Mouse (Mus musculus): Measurements from ENCODE around the gene Mrps23.
"Not testable (repeated sequence)": the region's sequence is repeated elsewhere in the genome, so short reads cannot be mapped to it uniquely, and the experiment has no call there.

Gene Mrps23

GRCm38 (mm10) chr11:88173386-88174025, 30.7 kb upstream of the Mrps23 start:
- DNase-seq (ENCODE audit: extremely low spot score, low read depth, low spot score): no peak

DNA sequence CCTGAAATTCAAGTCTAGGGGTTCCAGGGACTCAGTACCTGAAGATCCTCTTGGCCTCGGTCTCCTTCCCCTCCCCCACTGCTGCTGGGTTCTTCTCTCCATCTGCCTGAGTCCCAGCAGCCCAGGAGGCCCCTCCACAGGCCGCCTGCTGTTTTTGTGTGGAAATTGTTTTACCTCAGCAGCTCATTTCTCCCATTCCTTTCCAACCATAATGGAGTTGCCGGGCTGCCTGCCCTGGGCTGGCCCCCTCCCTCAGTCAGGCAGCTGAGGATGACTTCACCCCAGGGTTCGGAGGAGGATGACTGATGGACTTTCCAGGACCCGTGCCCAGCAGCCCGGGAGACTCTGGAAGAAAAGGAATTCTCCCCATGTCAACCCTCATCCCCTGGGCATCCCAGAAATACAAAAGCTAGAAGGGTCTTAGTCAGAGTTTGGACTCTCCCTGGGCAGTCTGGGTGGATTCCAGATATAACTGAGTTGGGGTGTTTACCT, 23.7 kb upstream of the Mrps23 start:
- no peak for DNase-seq (ENCODE audit: extremely low spot score, low read depth, low spot score)

- DNase-seq (ENCODE audit: extremely low spot score, low read depth, low spot score): no peak
Observed at GRCm38 (mm10) chr11:88180959-88181619, 23.1 kb upstream of the Mrps23 start.

DNA sequence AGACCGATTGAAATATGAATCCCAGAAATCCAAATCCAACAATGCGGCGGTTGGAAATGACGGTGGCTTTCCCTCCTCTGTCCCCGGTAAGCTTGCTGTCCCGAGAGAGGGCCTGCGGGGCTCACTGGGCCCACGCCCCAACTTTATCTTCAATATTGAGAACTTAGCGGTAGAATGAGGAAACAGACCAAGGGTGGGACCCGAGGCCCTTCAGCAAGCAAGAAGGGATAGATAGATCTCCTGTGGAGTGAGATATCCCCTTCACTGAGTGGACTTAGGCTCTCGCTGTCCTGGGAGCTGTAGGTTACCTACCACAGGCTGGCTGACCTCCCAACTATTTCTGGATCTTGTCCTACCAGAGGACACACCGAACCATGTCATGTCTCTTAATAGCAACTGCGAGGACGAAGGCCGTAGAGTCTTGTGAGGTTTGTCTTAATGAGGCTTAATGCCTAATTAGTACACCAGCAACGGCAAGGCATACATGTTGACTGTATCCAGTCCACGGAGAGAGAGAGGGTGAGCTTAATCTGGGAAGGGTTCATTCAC, 19.5 kb upstream of the Mrps23 start:
- DNase-seq (ENCODE audit: extremely low spot score, low read depth, low spot score): no peak

GRCm38 (mm10) chr11:88186078-88186946, 17.9 kb upstream of the Mrps23 start:
- DNase-seq (ENCODE audit: extremely low spot score, low read depth, low spot score): no peak

DNA sequence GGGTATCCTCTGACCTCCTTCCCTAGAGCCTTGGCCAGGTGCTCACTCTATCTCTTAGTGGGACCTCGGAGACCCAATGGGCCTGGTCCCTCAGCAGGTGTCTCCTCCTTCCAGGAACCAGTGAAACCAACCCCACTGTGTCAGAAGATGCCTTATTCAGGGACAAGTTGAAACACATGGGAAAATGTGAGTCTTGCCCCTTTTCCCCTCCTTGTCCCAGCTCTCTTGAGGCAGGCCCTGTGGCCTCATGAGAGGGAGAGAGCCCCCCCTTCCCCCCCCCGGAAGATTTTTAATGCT, 17.3 kb upstream of the Mrps23 start:
- DNase-seq (ENCODE audit: extremely low spot score, low read depth, low spot score): no peak

GRCm38 (mm10) chr11:88187417-88188133, 16.6 kb upstream of the Mrps23 start:
- DNase-seq (ENCODE audit: extremely low spot score, low read depth, low spot score): no peak

DNA sequence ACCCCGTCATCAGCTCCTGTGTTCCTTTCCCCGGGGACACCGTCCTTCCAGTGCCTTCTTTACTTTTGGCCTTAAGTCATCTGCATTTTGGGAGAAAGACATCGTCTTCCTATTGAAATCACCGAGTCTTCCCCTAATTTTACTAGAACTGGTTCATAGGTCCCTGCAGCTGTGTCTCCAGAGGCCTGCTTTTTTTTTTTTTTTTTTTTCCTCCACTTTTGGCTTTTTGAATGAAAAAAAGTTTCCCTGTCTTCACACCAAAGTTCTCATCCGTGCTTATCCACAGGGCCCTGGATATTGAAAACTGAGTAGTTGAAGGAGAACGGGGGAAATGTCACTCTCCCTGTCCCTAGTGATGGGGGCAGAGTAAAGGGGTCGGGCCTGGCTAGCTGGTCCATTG, 16.0 kb upstream of the Mrps23 start:
- DNase-seq (ENCODE audit: extremely low spot score, low read depth, low spot score): no peak

DNA sequence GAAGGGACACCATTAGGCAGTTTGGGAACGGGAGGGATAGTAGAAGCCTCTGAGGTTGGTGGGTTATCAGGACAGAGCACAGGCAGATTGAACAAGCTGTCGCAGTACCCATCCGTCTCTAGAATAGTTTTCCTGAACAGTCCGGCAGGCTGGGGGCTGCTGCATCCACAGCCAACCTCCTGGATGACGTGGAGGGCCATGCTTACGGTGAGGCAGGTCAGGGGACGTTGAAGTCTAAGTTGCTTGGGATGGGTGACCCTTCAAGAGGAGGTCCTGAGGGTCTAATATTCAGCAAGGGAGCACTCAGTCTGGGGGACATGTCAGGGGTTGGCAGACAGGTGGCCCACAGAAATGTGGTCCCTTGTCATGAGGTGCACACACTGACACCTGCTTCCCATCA, 15.6 kb upstream of the Mrps23 start:
- DNase-seq (ENCODE audit: extremely low spot score, low read depth, low spot score): no peak

GRCm38 (mm10) chr11:88192595-88192994, 11.6 kb upstream of the Mrps23 start:
- DNase-seq (ENCODE audit: extremely low spot score, low read depth, low spot score): no peak

DNA sequence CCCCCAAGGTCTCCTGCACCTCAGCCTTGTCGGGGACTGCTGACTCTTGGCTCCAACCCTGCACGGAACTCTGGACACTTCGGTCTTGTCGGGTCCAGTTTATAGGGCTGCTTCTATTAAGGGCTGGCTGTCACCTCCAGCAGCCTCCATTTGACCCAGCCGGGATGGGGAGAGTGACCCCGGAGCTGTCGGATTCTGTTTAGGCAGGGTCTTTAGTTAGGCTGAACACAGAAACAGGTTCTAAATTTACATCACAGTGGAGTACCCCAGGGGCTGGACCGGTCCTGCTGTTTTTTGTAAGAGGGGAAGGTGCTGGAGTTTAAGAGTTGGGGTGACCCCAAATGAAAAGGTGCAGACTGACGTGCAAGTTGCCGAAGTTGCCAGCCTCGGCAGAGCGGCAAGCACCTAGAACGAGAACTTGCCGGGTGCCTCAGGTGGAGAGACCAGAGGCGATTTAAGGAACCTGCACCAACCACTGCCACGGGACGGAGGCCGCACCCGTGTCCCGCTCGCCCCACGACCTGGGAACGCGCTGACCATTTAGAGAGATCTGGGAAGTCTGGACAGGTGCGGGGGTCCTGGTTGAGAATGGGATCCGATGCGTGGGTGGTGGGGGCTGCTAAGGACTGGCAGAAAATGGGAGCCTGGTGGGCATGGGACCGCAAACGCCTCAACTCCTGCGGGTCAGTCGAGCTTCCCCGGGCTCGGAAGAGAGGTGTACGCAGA, 10.9 kb upstream of the Mrps23 start:
- DNase-seq (ENCODE audit: extremely low spot score, low read depth, low spot score): no peak

GRCm38 (mm10) chr11:88193824-88194696, 10.1 kb upstream of the Mrps23 start:
- DNase-seq (ENCODE audit: extremely low spot score, low read depth, low spot score): no peak

DNA sequence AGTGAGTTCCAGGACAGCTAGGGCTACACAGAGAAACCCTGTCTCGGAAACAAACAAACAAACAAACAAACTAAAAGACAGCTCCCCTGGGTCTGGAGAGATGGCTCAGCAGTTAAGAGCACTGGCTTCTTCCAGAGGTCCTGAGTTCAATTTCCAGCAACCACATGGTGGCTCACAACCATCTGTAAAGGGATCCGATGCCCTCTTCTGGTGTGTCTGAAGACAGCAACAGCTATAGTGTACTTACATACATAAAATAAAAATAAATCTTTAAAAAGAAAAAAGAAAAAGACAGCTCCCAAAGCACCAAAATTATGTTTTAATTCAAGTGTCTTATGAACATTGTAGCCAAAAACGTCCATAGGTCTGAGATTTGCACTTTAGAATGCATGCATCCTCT, 8.5 kb upstream of the Mrps23 start:
- not testable (repeated sequence) for DNase-seq (ENCODE audit: extremely low spot score, low read depth, low spot score)

DNA sequence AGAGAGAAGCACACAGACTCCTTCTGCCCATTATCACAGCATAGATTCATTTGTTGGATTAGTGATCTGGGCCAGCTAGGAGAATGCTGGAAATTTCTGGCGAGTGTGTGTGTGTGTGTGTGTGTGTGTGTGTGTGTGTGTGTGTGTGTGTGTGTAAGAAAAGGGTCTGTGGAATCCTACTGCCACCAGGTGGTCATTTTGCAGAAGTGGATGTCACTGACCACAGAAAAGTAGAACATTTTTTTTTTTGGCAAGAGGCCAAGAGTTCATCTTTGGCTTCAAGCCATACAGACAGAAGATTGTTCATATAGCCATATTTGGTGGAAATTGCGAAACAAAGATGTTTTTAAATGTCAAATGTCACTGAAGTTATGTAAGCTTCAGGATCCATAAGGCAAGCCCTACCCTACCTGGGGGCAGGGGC, 7.0 kb upstream of the Mrps23 start:
- DNase-seq (ENCODE audit: extremely low spot score, low read depth, low spot score): no peak

DNA sequence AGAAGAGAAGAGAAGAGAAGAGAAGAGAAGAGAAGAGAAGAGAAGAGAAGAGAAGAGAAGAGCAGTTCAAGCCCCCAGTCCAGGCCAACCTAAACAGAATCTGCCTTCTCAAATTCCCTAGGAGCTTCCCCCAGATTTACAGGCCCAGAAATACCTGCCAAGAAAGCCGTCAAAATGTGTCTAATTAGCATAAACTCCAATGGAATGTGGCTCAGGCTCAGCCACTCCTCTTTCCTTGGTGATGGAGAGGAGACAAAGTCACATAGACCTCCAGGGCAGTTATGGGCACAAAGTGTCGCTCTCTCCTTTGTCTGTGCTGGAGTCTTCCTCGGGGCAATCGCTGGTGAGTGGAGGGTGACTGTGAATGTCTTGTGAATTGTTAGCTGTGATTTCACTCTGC, 6.0 kb upstream of the Mrps23 start:
- DNase-seq (ENCODE audit: extremely low spot score, low read depth, low spot score): no peak

DNA sequence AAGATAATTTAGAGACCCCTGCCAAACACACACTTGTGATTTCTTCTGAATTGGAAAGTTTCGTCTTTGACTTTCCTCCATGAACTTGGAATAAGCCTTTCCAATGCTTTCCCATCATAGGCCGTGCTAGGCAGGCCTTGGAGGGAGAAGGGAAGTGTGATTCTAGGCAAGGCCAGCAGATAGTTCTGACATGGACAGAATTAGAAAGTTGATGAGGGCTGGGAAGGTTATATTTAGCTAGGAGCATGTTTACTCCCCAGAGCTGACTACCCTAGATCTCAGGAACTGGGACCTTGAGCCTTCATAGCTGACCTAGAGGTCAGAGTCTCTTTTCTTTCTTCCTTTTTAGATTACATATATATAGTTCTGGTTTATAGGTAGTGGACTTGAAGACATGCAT, 3.0 kb upstream of the Mrps23 start:
- no peak for DNase-seq (ENCODE audit: extremely low spot score, low read depth, low spot score)

DNA sequence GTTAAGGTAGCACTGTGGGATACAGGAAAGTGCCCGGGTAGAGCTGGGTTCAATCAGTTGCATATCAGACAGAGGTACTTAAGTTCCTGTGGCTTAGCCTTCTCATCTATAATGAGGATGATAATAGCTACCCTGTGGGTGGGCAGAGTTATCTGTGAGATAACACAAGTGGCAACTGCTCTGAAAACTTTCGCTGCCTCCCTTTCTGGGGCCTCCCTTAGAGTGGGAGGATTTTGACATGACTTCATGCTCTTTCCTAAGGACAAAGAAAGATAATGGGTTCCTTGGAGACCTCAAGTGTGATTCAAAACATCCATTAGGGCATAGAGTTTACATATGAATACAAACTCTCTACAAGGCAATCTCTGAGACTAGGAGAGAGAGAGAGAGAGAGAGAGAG, 2.1 kb upstream of the Mrps23 start:
- no peak for DNase-seq (ENCODE audit: extremely low spot score, low read depth, low spot score)

DNA sequence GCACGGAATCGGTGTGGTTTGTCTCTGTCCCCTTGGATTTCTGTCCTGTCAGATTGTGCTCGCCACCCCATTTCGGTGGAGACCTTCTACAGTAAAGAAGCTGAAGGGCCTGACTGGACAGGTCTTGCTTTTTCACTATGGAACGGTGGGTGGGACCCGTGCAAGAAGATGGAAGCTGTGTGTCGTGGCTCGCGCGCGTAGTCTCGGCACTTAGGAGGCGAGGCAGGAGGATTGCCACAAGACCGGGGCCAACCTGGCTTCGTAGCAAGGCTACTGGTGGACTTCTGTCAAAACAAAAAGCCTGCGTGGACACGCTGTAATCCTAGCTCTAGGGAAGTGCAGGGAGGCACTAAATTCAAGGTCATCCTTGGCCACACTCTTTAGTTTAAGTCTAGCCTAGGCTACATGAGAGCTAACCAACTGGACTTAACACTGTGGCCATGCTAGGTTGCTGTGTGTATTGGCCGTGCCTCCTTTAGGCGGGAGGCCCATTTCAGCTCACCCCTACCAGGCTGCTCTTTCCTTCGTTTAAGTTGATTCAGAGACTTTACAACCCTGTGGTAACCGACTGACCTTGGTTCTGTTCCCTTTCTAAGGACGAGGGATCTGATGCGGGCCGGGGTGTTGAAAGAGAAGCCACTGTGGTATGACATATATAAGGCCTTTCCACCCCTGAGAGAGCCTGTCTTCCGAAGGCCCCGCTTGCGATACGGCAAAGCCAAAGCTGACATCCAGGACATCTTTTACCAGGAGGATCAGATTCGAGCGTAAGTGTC, 593 bp downstream of the Mrps23 start:
- no peak for DNase-seq (ENCODE audit: extremely low spot score, low read depth, low spot score)

DNA sequence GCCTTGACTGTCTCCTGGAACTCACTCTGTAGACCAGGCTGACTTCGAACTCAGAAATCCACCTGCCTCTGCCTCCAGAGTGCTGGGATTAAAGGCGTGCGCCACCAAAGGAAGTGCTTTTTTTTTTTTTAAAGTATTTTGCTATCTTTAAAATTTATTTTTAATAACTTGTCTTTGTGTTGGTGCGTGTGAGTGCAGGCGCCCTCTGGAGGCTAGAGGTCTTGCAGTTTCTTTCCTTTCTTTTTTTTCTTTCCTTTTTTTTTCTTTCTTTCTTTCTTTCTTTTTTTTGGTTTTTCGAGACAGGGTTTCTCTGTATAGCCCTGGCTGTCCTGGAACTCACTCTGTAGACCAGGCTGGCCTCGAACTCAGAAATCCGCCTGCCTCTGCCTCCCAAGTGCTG, 2.4 kb downstream of the Mrps23 start:
- DNase-seq (ENCODE audit: extremely low spot score, low read depth, low spot score): not testable (repeated sequence)

All from hindlimb bud, embryonic 11.5 days (tissue).